Mouse (Mus musculus): Measurements from ENCODE around the gene Vmn1r74. TPM values are rescaled to one million over a fixed set of nuclear protein-coding genes. Genes with fewer than 3 reads are reported as not detected.

Vmn1r74 gene
- not detected in 2 replicates for polyA plus RNA-seq (2015; fragmentation: Nextera tagmentation; extraction: Ambion mirVana)

DNA sequence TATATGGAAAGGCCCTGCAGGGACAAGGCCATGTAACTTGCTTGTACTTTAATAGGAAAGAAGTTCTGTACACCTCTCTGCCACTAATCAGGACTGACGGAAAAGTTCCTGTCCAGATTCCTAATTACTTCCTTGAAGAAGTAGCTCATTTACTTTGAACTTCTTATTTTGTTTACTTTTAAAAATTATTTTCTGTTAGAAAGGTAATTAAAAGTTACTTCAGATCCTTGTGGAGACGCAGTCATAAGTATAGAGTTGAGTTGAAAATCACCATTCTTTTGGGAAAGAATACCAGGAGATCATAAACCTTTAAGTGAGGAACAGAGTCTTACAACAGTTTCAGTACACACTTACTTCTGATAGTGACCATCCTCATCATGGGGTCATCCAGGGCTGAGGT, at the start of gene Vmn1r74:
Vmn1r74 (plus strand) TSS at position 301 of the 400 bp plus-strand sequence.

DNA sequence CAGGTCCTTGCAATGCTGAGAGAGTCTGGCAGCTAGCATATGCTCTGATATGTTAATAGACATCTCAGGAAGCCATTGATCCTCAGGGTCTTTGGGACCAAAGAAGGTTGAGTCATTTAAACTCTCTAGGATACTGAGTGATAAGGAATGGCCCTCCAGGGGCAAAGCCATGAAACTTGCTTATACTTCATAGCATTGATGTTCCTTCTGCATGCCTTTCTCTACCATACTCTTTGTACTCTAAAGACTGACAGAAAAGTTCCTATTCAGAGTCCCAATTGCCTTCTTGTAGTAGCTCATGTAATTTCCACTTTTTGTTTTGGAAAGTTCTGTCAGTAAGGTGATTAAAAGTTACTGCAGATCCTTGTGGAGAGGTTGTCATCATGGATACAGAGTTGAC, 40.5 kb downstream of the Vmn1r74 start, which contains the start of gene Vmn1r75:
Vmn1r75 (plus strand) TSS at position 301 of the 400 bp plus-strand sequence.

Other genes starting within 250 kb of the Vmn1r74 start
- gene Zscan4-ps3, start 224.7 kb upstream of the Vmn1r74 start, polyA plus RNA-seq (2015; fragmentation: Nextera tagmentation; extraction: Ambion mirVana), result not detected in 2 replicates
- not detected in 2 replicates for gene Vmn1r72, start 153.8 kb upstream of the Vmn1r74 start, polyA plus RNA-seq (2015; fragmentation: Nextera tagmentation; extraction: Ambion mirVana)
- gene Vmn1r73, start 103.7 kb upstream of the Vmn1r74 start, polyA plus RNA-seq (2015; fragmentation: Nextera tagmentation; extraction: Ambion mirVana), result not detected in 2 replicates
- gene Vmn1r75, start 40.6 kb downstream of the Vmn1r74 start, polyA plus RNA-seq (2015; fragmentation: Nextera tagmentation; extraction: Ambion mirVana), result not detected in 2 replicates
- gene Vmn1r76, start 104.2 kb downstream of the Vmn1r74 start, polyA plus RNA-seq (2015; fragmentation: Nextera tagmentation; extraction: Ambion mirVana), result not detected in 2 replicates
- not detected in 2 replicates for gene Vmn1r77, start 202.8 kb downstream of the Vmn1r74 start, polyA plus RNA-seq (2015; fragmentation: Nextera tagmentation; extraction: Ambion mirVana)

All from skeletal muscle tissue, postnatal 0 days (tissue).